Mouse (Mus musculus): Measurements from ENCODE around the gene Snap91.

The Snap91 gene

DNA sequence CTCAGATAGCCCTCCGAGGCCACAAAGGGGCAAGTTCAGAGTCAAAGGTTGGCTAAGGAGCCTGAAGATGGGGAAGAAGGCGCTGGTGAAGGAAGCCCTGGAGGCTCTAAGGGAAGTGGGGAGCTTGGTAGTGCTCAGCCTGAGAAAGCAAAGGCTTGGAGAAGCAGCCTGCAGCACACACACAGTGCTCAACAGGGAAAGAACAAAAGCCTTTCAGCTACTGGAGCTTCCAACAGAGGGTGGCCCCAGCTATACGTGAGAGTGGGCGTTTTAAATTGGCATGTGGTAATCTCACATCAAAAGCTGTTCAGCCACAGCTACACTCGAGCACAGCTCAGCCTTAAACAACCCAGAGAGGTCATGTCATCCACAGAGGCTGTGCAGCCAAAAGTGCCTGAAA lies 67.1 kb downstream of the Snap91 start:
- DNase-seq, result no peak

DNA sequence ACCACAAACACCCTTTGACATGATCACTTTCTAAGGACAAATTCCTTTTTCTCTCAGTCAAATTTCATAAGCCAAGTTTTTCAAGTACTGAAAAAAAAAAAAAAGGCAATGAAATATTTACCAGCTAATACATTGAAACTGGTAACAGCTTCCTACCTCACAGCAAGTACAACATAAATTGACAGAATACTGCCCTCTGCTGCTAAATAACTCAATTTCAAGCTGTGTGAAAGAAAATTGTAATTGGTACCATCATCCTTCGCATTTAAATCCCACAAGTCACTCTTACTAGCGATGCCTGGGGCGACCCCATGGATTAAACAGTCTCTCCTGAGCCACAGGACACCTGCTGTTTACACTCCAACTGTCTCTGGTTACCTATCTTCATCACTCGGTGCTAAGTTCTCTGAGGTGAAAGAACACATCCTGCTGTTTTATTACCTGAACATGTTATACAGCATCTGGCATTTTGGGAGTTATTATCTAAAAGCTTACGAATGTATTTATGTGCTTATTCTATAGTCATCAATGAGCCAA lies 69.7 kb downstream of the Snap91 start:
- no peak for DNase-seq

DNA sequence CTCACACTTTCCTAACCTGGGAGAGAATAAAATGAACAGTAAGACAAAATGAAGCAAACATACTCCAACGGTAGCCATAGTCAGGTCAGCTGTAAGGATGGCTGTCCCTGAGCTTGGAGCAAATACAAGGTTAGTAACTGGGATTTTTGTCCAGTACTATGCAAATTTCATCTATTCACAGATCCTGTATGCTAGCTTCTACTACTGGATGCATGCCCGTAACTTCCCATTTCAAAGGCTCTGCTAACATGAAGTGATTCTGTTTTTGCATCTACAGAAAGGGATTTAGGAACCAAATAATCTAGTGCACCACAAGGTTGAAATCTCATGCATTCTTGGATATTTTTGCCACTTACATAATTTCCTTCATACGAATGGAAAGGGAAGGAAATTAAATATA lies 70.2 kb downstream of the Snap91 start:
- DNase-seq, result no peak

DNA sequence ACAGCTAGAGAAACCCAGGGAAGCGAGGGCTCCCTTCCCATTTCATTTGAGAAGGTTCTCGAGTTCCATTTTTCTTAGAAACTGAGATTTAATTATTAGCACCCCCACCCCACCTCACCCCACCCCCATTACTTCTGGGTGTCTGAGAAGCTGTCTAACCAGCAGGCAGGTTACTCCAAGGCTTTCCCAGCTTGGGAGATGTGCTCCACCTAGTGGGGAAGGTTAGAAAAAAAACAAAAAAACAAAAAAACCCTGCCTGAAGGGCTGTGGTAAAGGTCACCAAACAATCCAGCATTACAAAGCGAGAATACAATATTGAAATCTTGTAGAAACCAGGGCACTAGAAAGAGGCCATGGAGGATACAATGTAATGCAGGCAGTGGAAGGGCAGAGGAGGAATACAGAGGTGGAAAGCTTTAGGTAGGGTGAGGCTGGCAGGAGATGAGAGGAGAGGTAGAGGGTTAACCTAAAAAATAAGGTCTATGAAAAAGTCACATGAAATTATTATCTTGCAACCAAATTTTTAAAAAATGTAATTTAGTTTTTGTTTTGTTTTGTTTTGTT lies 79.8 kb downstream of the Snap91 start:
- peak; percentile 42 to 57 for DNase-seq

DNA sequence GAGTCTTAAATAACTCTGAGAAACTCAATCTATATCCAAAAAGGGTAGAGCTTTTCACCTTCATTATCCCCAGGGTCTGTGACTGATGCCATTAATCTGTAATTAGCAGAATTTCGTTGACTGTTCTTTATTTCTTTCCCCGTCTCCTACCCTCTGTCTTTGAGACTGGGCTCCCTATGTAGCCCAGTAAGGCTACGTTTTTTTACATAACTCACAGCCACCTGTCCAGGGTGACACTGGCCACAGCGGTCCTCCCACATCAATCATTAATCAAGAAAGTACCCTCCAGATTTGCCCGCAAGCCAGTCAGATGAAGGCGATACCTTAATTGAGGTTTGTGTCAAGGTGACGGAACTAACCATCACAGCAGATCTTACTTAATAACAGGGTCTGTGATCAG lies 81.4 kb downstream of the Snap91 start:
- no peak for DNase-seq

DNA sequence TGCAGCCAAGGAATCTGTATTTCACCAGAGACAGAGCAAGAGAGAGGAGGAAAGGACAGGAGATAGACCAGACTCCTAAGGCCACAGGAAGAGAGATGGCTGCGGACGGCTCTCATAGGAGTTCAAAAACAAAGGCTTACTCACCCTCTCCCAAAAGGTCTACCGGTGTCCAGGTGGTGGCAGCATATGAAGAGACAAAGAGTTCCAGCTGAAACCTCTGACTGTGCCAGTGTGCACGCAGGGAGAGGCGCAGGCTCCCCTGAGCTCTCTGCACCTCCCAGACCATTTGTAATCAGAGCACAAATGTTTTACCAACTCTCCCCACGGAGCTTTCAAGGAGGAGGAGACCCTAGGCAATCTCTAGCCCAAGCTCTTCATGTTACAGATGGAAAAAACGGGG lies 81.8 kb downstream of the Snap91 start:
- DNase-seq, result no peak

DNA sequence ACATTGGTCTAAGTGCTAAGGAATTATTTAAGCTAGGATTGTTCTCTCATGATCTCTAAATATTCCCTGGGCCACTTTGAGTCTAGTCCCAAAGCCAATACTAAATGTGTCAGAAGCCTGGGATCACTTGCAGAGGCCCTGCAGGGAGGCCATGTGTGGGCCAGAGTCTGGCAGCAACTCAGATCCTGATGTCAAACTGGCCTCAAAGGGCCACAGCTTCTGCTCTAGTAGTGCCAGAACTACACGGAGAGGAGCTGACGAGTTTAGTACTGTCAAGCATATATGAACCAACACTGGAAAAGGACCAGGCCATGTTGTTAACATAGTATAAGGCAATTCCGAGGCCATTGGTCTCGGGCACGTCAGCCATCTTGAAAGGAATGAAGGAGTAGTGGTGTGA lies 82.3 kb downstream of the Snap91 start:
- peak in 1 of 2 experiments; percentile 32 for DNase-seq

DNA sequence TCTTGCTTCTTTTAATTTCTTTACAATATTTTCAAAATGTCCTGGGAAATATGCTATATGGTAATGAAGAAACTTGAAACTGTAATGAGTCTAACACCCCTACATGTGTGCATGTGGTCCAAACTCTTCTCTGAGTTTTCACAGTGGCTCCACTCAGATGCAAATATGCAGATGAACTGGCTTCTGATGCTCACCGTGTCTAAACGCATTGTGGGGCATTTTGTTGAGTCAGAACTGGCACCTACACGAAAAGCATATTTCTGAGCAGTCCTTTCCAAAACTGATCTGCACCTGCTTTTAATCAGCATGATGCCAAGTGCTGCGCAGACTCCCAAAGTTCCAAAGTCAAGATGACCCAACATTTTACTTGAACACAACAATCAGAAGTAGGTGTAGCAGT lies 82.9 kb downstream of the Snap91 start:
- DNase-seq, result no peak

DNA sequence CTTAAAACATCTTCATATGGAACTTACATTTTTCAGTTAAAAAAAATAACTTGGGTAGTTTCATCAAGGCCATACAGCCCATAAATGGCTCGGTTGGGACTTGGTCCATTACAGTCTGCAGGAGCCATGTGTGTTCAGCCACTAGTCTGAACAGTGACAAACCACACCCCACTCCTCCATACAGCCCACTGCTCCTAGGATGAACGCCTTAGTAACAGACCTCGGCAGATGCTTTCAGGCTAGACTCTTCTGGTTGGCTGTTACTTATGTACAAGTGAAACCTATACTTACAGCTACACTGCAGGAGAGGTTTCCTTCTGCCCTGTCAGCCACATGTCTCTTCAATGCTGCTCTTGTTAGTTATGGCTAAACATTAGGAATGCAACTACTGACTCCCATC lies 85.2 kb downstream of the Snap91 start:
- no peak for DNase-seq

DNA sequence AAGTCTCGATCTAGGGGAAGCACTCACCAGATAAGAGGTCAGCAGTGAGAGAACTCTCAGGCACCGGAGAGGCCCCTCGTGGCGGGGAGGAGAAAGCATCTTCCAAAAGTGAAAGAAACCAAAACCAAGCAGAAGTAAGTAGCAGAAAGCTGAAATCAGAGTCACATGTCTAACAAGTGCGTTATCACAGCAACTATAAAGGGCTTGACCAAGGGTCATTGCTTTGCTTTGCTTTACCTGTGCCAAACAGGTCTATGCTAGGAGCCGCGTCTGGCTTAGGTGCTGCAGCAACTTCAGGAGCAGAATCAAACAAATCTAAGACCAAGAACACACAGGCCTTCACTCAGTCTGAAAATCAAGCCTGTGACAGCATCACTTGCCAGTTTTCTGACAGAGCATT lies 88.5 kb downstream of the Snap91 start:
- DNase-seq, result no peak

DNA sequence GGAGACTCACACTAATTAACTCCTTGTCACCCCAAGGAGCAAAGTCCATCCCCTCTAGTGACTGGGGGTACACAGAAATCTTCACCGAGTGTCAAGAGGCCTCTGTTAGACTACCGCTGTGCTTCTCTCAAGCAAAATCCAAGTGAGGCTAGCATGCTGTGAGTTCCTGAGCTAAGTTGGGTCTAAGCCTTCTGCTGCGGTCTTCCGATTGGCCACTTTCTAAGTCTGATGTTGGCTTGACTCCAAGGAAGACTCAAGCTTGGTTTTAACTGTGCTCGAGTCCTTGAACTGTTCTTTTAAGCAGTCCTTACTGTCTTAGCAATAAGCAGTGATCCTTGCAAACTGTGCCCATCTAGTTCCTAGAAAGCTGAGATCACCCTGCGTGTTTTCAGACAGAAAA lies 91.3 kb downstream of the Snap91 start:
- DNase-seq, result no peak

DNA sequence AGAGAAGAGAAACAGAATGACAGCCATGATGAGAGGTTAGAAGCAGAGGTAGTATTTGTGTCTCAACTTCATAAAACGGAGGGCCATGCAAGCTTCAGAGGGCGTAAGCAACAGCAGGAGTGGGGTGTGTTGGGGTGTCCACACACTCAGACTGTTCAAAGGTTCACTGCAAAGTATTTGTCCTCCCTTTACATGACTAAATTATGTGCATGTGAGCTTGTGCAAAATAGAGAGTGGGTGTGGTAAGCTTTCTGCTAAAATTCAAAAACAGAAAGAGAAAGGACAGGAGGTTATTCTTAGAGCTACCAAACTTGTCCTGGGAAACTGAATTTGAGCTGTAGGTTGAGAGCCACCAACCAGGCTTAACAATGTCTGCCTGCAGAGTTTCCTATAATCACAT lies 97.6 kb downstream of the Snap91 start:
- no peak for DNase-seq

DNA sequence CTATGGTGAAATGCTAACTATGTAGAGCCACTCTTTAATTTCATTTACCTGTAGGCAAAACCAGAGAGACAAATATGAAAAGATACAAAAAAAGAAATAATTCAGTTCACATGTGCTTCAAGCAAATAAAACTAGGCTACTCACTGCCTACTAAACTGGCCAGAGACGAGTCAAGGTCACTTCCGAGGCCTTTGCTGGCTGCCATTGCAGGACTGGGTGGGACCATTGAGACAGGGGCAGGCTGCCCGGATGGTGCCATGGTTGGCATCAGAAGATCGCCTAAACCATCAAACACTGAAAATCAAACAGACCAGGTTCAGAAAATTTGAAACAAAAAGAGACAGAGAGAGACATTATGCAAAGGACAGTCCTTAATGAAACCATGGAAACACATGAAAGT lies 99.0 kb downstream of the Snap91 start:
- DNase-seq, result no peak

DNA sequence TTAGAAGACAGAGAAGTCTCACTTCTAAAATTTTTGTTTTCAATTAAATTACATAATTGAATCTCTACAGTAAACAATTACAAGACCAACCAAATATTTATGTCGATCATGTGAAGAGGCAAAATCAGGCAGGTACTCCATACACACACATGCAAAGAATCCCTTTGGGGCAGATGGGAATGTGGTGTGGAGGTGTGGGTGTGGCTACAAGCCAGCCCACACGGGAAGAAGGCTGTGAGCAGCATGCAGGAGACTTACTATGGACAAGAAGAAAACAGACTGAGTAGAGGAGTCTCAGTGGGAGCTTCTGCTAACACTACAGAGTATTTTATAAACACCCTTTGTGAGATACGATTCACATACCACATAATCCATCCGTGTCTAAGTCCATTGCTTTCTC lies 102.2 kb downstream of the Snap91 start:
- no peak for DNase-seq

DNA sequence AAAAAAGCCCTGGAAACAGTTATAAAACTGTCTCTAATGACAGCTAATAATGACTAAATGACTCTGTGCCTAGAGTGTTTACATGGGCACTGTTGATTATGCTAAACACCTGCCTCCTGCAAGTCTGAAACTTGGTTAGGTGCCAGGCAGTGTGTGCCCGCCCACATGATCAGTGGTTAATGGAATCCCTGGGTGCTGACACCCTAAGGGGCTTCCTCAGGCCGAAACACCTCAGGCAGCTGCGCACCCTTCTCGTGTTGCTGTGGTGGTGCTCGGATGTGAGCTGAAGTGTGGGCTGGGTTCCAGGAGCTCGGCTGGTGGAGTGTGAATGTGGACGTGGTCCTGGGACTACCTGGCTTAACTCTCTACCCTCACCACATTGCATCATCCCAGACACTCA lies 103.1 kb downstream of the Snap91 start:
- no peak for DNase-seq

DNA sequence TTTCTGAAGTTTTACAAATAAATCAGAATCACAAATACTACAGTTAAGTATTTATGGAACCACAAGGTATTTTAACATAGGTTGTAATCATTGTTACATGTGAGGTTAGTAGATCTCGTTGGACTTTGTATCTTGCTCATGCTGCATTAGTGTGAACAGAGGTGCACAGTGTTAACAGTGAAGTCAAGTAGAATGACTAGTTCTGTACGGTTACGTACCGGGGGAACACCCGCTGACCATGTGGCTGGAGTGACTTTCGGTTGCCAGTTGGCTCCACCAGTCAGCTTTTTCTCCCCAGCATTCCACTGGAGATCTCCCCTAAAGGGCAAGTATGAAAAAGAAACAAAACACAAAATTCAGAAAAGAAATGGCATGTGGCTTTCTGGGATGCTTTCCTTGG lies 105.1 kb downstream of the Snap91 start:
- no peak for DNase-seq

DNA sequence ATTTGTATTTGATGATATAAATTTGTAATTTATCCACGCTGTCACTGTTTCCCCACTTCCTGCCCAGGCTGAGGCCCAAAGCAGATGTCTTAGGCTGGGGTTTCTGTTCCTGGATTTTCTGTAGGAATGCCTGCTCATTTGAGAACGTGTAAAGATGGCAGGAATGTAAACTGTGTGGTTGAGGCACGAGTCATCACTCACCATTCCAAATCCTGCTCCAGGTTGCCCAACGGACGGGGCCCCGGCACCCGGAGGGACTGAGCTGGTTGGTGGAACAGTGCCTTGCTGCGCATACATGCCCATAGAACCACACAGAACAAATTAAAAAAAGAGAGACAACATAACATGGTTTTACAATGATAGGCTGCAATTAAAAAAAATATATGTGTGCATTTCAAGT lies 106.5 kb downstream of the Snap91 start:
- DNase-seq, result no peak

DNA sequence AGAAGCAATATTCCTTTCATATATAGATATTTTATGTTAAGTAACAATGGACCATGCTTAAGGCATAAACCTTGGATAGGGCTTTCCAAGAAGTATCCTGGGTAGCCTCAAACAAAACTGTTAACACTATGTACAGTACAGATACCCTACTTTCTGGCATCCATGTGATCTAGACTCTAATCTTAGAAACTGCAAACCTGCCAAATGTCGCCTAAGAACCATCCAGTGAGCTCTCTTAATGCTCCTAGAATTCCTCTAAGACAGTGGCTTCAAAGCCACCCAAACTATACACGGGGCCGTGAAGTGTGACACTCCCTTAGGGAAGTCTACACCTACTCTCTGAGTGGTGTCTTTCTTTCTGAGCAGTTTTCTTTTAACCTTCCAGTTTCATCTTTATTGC lies 107.6 kb downstream of the Snap91 start:
- no peak for DNase-seq

DNA sequence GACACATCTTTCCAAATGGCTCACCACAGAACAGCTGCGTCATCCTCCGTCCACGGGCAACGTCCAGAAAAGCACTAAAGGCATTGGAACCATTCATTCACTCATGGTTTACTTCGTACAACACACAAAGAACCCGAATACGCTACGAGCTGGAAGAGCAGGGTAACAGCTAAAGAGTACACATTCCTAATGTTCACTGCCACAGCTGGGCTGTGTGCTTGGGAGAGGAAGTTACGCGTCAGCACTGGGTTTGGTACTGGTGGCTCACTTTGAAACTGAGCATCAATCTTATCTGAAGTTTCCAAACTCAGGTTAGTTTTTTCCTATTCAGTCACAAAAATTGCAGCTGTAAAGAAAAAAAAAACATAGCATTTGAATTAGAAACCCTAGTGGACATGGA lies 113.5 kb downstream of the Snap91 start:
- DNase-seq, result no peak

DNA sequence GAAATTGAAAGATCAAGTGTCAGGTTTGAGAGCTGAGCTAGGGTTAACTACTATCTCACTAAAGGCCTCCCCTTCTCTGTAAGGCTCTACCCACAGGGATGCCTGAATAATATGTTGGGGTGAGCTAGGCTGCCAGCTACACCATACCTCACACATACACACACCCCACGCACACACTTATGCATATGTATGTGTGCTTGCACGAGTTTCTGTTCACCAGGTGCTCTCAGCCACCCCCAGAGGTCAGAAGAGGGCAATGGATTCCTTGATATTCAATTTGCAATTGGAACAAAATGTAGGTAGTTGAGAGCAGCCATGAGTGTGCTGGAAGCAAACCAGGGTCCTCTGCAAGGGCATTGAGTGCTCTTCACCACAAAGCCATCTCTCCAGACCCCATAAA lies 116.5 kb downstream of the Snap91 start:
- no peak for DNase-seq

DNA sequence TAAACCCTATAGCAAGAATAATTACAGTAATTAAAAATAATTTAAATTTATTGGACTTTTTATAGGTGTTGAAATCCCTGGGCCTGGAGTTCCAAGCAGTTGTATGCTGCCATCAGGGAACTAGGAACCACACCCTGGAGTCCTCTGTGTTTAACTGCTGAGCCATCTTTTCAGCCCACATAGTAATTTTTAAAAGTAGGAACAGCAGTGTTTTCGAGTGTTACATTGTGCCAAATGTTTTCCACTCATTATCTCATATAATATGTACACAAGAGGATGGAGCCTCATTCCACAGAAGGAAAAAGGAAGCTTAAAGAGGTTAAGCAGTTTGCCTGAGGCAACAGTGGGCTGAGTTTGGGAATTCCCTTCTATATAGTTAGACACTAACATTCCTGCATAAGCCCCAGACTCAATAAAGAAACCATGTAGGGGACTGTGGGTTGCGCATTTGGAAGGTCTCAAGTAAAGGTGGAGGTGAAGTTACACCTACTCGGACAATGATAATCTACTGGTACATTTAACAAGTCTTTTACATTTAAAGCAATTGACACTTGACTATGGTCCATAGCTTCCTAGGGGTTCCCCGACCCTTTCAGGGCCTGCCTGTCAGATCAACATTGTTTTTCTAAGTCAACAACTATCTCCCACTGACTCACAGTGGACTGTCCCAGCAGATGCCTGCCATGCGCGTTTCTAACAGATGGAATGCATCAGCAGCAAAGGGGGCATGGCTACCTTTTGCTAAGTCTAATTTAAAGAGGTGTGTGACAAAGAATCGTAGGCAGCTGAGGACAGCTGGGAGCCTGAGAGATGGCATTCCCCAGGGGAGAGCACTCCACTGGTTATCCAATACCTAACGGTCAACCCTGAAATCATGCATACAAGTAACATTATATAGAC lies 117.7 kb downstream of the Snap91 start:
- no peak for DNase-seq

DNA sequence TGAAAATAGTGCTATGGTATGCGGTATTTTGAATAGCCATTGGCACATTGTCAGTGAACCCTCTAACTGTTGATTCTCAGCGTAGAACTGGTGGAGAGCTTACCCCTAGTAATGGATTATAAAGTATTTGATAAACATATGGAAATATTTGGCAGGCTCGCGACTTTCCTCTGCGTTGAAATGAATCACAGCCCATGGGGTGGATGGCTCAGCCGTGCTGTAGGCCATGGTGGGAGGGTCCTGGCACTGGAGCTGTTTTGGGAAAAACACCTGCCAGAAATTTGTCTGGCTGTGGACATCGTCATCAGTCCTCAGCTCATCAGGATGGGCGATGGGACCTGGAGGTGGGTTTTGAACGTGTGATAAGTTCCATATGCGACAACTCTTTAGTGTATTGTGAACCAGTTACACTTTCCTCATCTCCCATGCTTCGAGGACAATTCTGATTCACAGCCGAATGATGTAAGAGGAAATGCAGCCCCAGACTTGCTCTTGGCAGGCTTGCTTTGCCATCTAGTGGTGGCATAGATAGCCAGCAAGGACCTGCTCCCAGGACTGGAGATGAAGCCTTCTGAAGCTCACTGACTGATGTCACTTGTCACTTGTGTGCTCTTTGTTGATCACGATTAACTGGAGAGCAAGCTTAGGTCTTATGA lies 134.4 kb downstream of the Snap91 start:
- DNase-seq, result peak; percentile 82 to 84

DNA sequence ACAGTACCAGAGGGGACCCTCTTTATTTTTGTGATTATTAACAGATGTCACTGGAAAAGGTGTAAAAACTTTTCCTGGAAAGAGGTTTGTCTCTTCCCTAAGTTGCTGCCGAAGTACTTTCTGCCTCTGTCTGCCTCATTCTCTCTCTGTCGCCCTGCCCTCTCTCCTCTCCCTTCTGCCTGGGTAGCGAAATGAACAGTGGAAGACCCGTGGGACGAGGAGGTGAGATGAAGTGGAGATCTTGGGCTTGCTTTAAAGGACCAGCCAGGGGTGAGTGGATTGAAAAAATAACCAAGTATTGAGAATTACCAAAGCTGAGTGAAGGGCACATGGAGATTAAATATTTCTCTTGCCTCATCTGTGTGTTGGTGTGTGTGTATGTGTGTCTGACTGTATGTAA lies 136.4 kb downstream of the Snap91 start:
- DNase-seq, result no peak

Data from cerebellum, postnatal 14 days (tissue).